Mouse (Mus musculus) forebrain, embryonic 14.5 days (tissue): ENCODE data around the gene Gdpd5. TPM values are rescaled to one million over a fixed set of nuclear protein-coding genes. Genes with fewer than 3 reads are reported as not detected.

Experiments used
- ATAC-seq: fragments of 200-750 bp; cut with Nextera tagmentation; 2 replicates; pipeline ENCODE4 v1.8.0; 2017; ENCODE audit warnings: mild to moderate bottlenecking, moderate library complexity
- DNase-seq: peaks from one replicate; pipeline ENCODE4 v3.0.0-alpha.2; 2015; ENCODE audit warnings: low spot score
- H3K27ac ChIP-seq: fragments of 300-500 bp; sonication (generic); 2 replicates; pipeline ENCODE4 v1.5.1; 2014; ENCODE audit warnings: low read depth, mild to moderate bottlenecking, control low read depth, low read length, moderate library complexity
- H3K27me3 ChIP-seq: fragments of 300-500 bp; sonication (generic); replicated peaks from 2 replicates; pipeline ENCODE4 v1.6.1; 2014; ENCODE audit warnings: low read length, control low read depth, mixed read lengths; ENCODE audit not compliant: control insufficient read depth, insufficient read depth
- H3K36me3 ChIP-seq: fragments of 300-500 bp; sonication (generic); 2 replicates; pipeline ENCODE4 v1.6.1; 2014; ENCODE audit warnings: low read length, control low read depth; ENCODE audit not compliant: control insufficient read depth, insufficient read depth
- H3K4me1 ChIP-seq: fragments of 300-500 bp; sonication (generic); 2 replicates; pipeline ENCODE4 v1.6.1; 2014; ENCODE audit warnings: antibody characterized with exemption, low read length, control low read depth; ENCODE audit not compliant: control insufficient read depth, insufficient read depth
- H3K4me2 ChIP-seq: fragments of 300-500 bp; sonication (generic); 2 replicates; pipeline ENCODE4 v1.6.1; 2014; ENCODE audit warnings: mild to moderate bottlenecking, control low read depth, low read length
- H3K4me3 ChIP-seq: fragments of 300-500 bp; sonication (generic); 2 replicates; pipeline ENCODE4 v1.5.1; 2014; ENCODE audit warnings: low read depth, low read length, control low read depth
- H3K9ac ChIP-seq: fragments of 300-500 bp; sonication (generic); 2 replicates; pipeline ENCODE4 v1.6.1; 2014; ENCODE audit warnings: mild to moderate bottlenecking, low read length, control low read depth, moderate library complexity
- H3K9me3 ChIP-seq: fragments of 300-500 bp; sonication (generic); replicated peaks from 2 replicates; pipeline ENCODE4 v1.6.1; 2016; ENCODE audit warnings: low read length, control low read depth, mixed read lengths; ENCODE audit not compliant: control insufficient read depth
- WGBS: fragments of 180-500 bp; shearing (Covaris S2); extraction: QIAGEN DNeasy Blood & Tissue Kit; methylation state at CpG from one replicate; pipeline ENCODE4 v1.1.7; 2014; 5-methylcytosine and 5-hydroxymethylcytosine counted together
- polyA plus RNA-seq: library from polyadenylated mRNA; unstranded; fragments of >200 nt; fragmentation: Nextera tagmentation; extraction: Ambion mirVana; gene quantifications from 2 replicates; pipeline ENCODE4 v1.2.1, GENCODE M21; 2014

Gene Gdpd5
- polyA plus RNA-seq, 1 experiment from 2014 or later, result 26.8 TPM

- H3K9ac ChIP-seq, result peak overlapping the region; percentile 75
- peaks cover 5% of the 10 kb centered on the region for H3K36me3 ChIP-seq
- ATAC-seq (no peak), DNase-seq (no peak)
- H3K4me2 ChIP-seq, result peak overlapping the region; percentile 79
- 12% methylated on average over 30 of the region's 30 CpGs for WGBS
- no peaks in the 10 kb centered on the region for H3K27me3 ChIP-seq
- peaks cover 23% of the 10 kb centered on the region for H3K4me1 ChIP-seq
- peak overlapping the region; percentile 66 for H3K4me3 ChIP-seq
- H3K9me3 ChIP-seq, result no peaks in the 10 kb centered on the region
- H3K27ac ChIP-seq, result peak overlapping the region; percentile 27; the same call in 1 of the 2 replicates
Measured at GRCm38 (mm10) chr7:99382088-99383000, 1.1 kb downstream of the Gdpd5 start.

GRCm38 (mm10) chr7:99383246-99383645 lies 2.0 kb downstream of the Gdpd5 start:
- Histone ChIP-seq H3K36me3 (peaks cover 9% of the 10 kb centered on the region), H3K27ac (no peak overlapping the region), H3K4me1 (peaks cover 23% of the 10 kb centered on the region), H3K9me3 (no peaks in the 10 kb centered on the region), H3K9ac (peak overlapping the region; percentile 75; the same call in 1 of the 2 replicates), H3K4me2 (peak overlapping the region; percentile 79), H3K4me3 (peak overlapping the region; percentile 66), H3K27me3 (no peaks in the 10 kb centered on the region)
- no peak for ATAC-seq
- no peak for DNase-seq
- WGBS, result 54% methylated on average over 5 of the region's 5 CpGs

DNA sequence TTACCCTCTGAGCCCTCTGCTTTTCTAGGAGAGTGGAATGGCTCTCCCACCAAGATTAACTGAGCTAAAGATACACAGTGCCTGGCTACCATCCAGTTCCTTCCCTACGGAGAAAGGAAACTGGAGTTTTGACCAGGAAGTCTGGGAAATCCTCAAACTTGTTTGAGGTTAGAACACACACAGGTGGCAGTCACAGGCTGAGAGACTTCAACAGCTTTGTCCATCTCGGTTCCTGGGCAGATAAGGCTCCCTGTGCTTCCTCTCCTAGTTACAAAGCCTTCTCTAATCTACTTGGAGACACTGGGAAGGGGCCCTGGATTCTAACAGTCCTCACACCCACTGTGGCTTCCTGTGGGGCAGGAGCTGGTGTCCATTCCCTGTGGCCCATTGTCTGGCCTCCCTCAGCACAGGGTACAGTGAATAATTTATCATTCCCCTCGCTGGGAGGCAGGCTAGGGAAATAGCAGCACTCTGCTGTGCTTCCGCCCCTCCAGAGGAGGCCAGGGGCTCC lies 2.9 kb downstream of the Gdpd5 start:
- WGBS, result 22% methylated on average over 4 of the region's 4 CpGs
- H3K27me3 ChIP-seq, result no peaks in the 10 kb centered on the region
- ATAC-seq (no peak), DNase-seq (peak; percentile 37)
- peak overlapping the region; percentile 66 for H3K4me3 ChIP-seq
- peak overlapping the region; percentile 79 for H3K4me2 ChIP-seq
- 0 out of 2 replicates have a peak overlapping the region, but pooled peaks have one; percentile 3 for H3K27ac ChIP-seq
- no peaks in the 10 kb centered on the region for H3K9me3 ChIP-seq
- H3K9ac ChIP-seq, result peak overlapping the region; percentile 75
- H3K4me1 ChIP-seq, result peaks cover 23% of the 10 kb centered on the region
- H3K36me3 ChIP-seq, result peaks cover 18% of the 10 kb centered on the region

DNA sequence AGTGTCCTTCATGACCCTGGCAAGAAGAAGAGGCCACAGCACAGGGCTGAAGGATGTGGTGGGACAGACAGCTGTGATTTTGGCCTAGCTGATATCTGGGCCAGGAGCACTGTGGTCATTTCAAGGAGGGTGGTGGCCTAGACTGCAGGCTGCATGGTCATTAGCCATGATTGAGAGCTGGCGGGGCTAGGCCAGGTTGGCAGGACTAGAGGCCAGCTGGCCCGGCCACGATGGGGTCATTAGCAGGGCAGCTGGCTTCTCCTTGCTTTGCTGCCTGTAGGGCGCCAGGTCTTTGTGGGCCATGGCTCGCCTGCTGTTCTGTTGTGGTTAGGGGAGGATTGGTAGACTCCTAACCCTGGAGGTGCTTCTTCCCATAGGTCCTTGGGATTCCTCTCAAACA lies 4.8 kb downstream of the Gdpd5 start:
- no peak for DNase-seq
- Histone ChIP-seq H3K4me2 (no peak overlapping the region), H3K4me1 (peaks cover 23% of the 10 kb centered on the region), H3K27ac (no peak overlapping the region), H3K4me3 (no peak overlapping the region), H3K36me3 (peaks cover 20% of the 10 kb centered on the region), H3K9ac (no peak overlapping the region), H3K27me3 (no peaks in the 10 kb centered on the region), H3K9me3 (no peaks in the 10 kb centered on the region)
- 68% methylated on average over 5 of the region's 5 CpGs for WGBS
- no peak for ATAC-seq

GRCm38 (mm10) chr7:99386811-99387210 lies 5.6 kb downstream of the Gdpd5 start:
- no peak overlapping the region for H3K9ac ChIP-seq
- H3K4me2 ChIP-seq, result no peak overlapping the region
- H3K4me3 ChIP-seq, result no peak overlapping the region
- DNase-seq (no peak), ATAC-seq (no peak)
- 88% methylated on average over 4 of the region's 4 CpGs for WGBS
- no peak overlapping the region for H3K27ac ChIP-seq
- peaks cover 20% of the 10 kb centered on the region for H3K36me3 ChIP-seq
- H3K27me3 ChIP-seq, result no peaks in the 10 kb centered on the region
- peaks cover 23% of the 10 kb centered on the region for H3K4me1 ChIP-seq
- H3K9me3 ChIP-seq, result no peaks in the 10 kb centered on the region

DNA sequence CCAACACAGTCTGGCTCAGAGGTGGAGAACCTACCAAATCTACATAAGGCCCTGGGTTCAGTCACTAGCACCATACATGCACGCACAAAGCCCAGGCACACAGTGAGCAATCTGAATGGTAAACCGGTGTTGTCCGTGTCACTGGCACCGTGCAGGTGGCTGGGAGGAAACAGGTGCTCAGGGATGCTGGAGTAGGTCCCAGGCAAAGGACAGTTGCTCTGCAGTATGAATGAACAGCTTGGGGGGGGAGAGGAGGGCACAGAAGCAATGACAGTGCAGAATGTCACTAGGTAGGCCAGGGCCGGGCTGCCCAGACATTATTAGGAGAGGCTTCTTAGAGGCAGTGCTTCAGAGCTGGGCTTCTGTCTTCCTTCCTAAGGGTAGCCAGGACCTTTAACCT lies 6.1 kb downstream of the Gdpd5 start:
- Histone ChIP-seq H3K27me3 (no peaks in the 10 kb centered on the region), H3K36me3 (peaks cover 20% of the 10 kb centered on the region), H3K4me2 (no peak overlapping the region), H3K4me3 (no peak overlapping the region), H3K9ac (no peak overlapping the region), H3K27ac (no peak overlapping the region), H3K4me1 (peaks cover 23% of the 10 kb centered on the region), H3K9me3 (no peaks in the 10 kb centered on the region)
- WGBS, result 92% methylated on average over 5 of the region's 5 CpGs
- DNase-seq, result no peak
- ATAC-seq, result no peak

DNA sequence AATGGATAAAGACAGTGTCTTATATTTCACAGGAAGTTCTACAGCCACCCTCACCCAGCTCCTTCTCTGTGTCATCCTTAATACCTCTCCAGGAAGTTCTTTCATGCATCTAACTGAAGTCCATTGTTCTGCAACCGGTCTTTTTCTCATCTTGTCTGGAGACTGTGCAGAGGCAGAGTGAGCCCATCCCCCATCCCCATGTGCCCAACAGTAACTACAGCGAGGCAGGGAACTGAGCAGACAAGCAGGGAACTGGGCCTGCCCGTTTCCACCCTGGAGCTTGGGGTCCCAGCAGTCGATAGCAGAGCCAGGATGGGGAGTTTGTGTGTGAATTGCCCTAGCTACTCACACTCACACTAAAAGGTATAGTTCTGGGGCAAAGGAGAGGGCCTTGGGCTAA lies 9.3 kb downstream of the Gdpd5 start:
- Histone ChIP-seq H3K4me2 (no peak overlapping the region), H3K4me3 (no peak overlapping the region), H3K36me3 (peaks cover 30% of the 10 kb centered on the region), H3K27ac (no peak overlapping the region), H3K9me3 (no peaks in the 10 kb centered on the region), H3K9ac (no peak overlapping the region), H3K27me3 (no peaks in the 10 kb centered on the region), H3K4me1 (peaks cover 3% of the 10 kb centered on the region; the same call in 1 of the 2 replicates)
- no peak for DNase-seq
- ATAC-seq, result no peak
- WGBS, result 26% methylated on average over 4 of the region's 4 CpGs

- Histone ChIP-seq H3K9me3 (no peaks in the 10 kb centered on the region), H3K27ac (no peak overlapping the region), H3K4me2 (no peak overlapping the region), H3K4me3 (no peak overlapping the region), H3K36me3 (peaks cover 22% of the 10 kb centered on the region), H3K27me3 (no peaks in the 10 kb centered on the region), H3K4me1 (no peaks in the 10 kb centered on the region), H3K9ac (no peak overlapping the region)
- 69% methylated on average over 2 of the region's 2 CpGs for WGBS
- ATAC-seq (no peak), DNase-seq (no peak)
Measured at GRCm38 (mm10) chr7:99392696-99393095, 11.5 kb downstream of the Gdpd5 start.
